In the genomic region with DNA sequence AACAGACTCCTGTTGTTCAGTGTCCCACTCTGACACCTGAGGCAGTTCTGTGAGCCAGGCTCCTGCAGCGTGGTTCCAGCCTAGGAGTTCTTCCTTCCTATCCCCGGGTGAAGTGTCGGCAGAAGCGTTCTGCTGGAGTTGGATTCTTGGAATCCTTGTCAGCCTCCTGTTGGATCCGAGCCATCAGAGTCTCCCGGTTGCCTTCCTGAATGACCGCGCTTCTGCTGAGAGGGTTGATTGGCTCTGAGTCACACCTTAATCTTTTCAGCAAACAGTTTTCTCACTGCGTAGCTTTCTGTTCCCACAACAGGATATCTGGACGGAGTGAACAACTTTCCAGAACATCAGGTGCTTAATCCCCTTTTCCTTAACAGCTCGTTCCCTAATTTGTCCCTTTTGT, we compare ENCODE assay signal across 11 mouse cellular contexts. TPM values are rescaled to one million over a fixed set of nuclear protein-coding genes. Genes with fewer than 3 reads are reported as not detected.
A peak's percentile ranks its signal among the peaks of the same experiment; 100 is the strongest.
DNase-seq lines count a peak whose midpoint lies in the region; ATAC-seq and TF ChIP-seq lines count a peak whose summit lies in the region.
"Had no signal": no experiment of that assay in that cellular context is flagged by ENCODE, and none has a peak within 500 bp of the region (broad histone marks: within the 10 kb centered on the region; RNA-seq: fewer than 3 reads in every experiment).

No protein-coding gene starts in this region.

- no peak overlapping the region for H3K9ac ChIP-seq in midbrain, embryonic 11.5 days (ENCODE audit: low read length)
- no peak overlapping the region for H3K9ac ChIP-seq in neural tube, embryonic 15.5 days (replicated peaks)
- H3K9ac ChIP-seq: hindbrain, embryonic 15.5 days had no signal

- ATAC-seq in midbrain, embryonic 11.5 days (ENCODE audit: low FRiP score), result no peak
- ATAC-seq in neural tube, embryonic 15.5 days (ENCODE audit: low FRiP score), result no peak
- ATAC-seq: forebrain, embryonic 14.5 days had no signal

- no peak overlapping the region for H3K27ac ChIP-seq in layer of hippocampus, adult 2 months
- H3K27ac ChIP-seq in midbrain, embryonic 11.5 days (ENCODE audit: low read depth, low read length), result no peak overlapping the region
- no peak overlapping the region for H3K27ac ChIP-seq in neural tube, embryonic 15.5 days (replicated peaks)
- H3K27ac ChIP-seq: hindbrain, embryonic 15.5 days had no signal

- no peaks in the 10 kb centered on the region for H3K27me3 ChIP-seq in midbrain, embryonic 11.5 days (ENCODE audit: control insufficient read depth, insufficient read depth, low read length)
- no peaks in the 10 kb centered on the region for H3K27me3 ChIP-seq in neural tube, embryonic 15.5 days (replicated peaks)
- H3K27me3 ChIP-seq: hindbrain, embryonic 15.5 days had no signal

- no peak overlapping the region for H3K4me3 ChIP-seq in layer of hippocampus, adult 2 months
- no peak overlapping the region for H3K4me3 ChIP-seq in midbrain, embryonic 11.5 days (ENCODE audit: low read depth, low read length)
- no peak overlapping the region for H3K4me3 ChIP-seq in neural tube, embryonic 15.5 days (replicated peaks)
- H3K4me3 ChIP-seq: hindbrain, embryonic 15.5 days had no signal

- H3K36me3 ChIP-seq in midbrain, embryonic 11.5 days (ENCODE audit: control insufficient read depth, insufficient read depth, low read length), result no peaks in the 10 kb centered on the region
- H3K36me3 ChIP-seq in neural tube, embryonic 15.5 days, result no peaks in the 10 kb centered on the region
- H3K36me3 ChIP-seq: hindbrain, embryonic 15.5 days had no signal

- H3K9me3 ChIP-seq in midbrain, embryonic 11.5 days (ENCODE audit: control insufficient read depth, low read length), result no peaks in the 10 kb centered on the region
- no peaks in the 10 kb centered on the region for H3K9me3 ChIP-seq in neural tube, embryonic 15.5 days (replicated peaks)
- H3K9me3 ChIP-seq: hindbrain, embryonic 15.5 days had no signal

- peak; percentile 27 for DNase-seq in cerebellum, adult 11 months
- no peak for DNase-seq in cerebellum, adult 8-10 months
- DNase-seq in 3134 (ENCODE audit: extremely low read depth, insufficient read length, low spot score), result peak; percentile 32
- peak; percentile 38 to 63 for DNase-seq in cerebellum, postnatal 25 days
- DNase-seq in kidney, postnatal 14 days, result peak; percentile 73
- DNase-seq in layer of hippocampus, adult 2 months (ENCODE audit: low spot score in 2 of 2), result no peak
- DNase-seq in midbrain, embryonic 11.5 days (ENCODE audit: low spot score, missing footprints), result no peak
- DNase-seq: B cell, adult 2 months had no signal

- no peak overlapping the region for H3K4me2 ChIP-seq in midbrain, embryonic 11.5 days
- H3K4me2 ChIP-seq in neural tube, embryonic 15.5 days, result no peak overlapping the region
- H3K4me2 ChIP-seq: hindbrain, embryonic 15.5 days had no signal

- no peaks in the 10 kb centered on the region for H3K4me1 ChIP-seq in midbrain, embryonic 11.5 days (ENCODE audit: control insufficient read depth, insufficient read depth, low read length)
- no peaks in the 10 kb centered on the region for H3K4me1 ChIP-seq in neural tube, embryonic 15.5 days
- H3K4me1 ChIP-seq: hindbrain, embryonic 15.5 days had no signal

- 85% methylated on average over 11 of the region's 11 CpGs for WGBS in midbrain, embryonic 11.5 days
- WGBS in neural tube, embryonic 15.5 days, result 78% methylated on average over 11 of the region's 11 CpGs

- no peak for TF ChIP-seq CTCF in layer of hippocampus, adult 2 months (conservative IDR thresholded peaks at IDR 0.05)

RNA-seq across cellular contexts. Expression of gene Rell1, which starts 13.6 kb away (rescaled TPM):
- total RNA-seq in layer of hippocampus, adult 2 months (2021), result 10 to 100 TPM in 1 of 2 experiments, 1 to 10 TPM in 1; 9.0 to 13.5 TPM
- polyA plus RNA-seq in midbrain, embryonic 11.5 days (2014; fragmentation: Nextera tagmentation; extraction: Ambion mirVana), result 8.4 and 10.0 TPM in 2 replicates
- 7.9 and 10.4 TPM in 2 replicates for polyA plus RNA-seq in neural tube, embryonic 15.5 days (2015; fragmentation: Nextera tagmentation; extraction: Ambion mirVana)

Comparison
In these comparisons a context has a peak if more than half of its experiments do, and no peak if none do; other contexts are left out.
1. DNase-seq: peak in cerebellum, adult 11 months (single experiment), 3134 (single experiment), cerebellum, postnatal 25 days (2 of 2) and kidney, postnatal 14 days (single experiment); none in cerebellum, adult 8-10 months (single experiment), layer of hippocampus, adult 2 months (0 of 2) and midbrain, embryonic 11.5 days (single experiment).